Mouse (Mus musculus): Measurements from ENCODE around the gene Cd300e. TPM values are rescaled to one million over a fixed set of nuclear protein-coding genes. Genes with fewer than 3 reads are reported as not detected.
A peak's percentile ranks its signal among the peaks of the same experiment; 100 is the strongest.

Gene Cd300e
- polyA plus RNA-seq, 1 experiment = not detected

GRCm38 (mm10) chr11:115091362-115091901 lies 29.5 kb upstream of the Cd300e start, which contains the start of gene Rab37:
Rab37 (plus strand) TSS chr11:115091431.
- Histone ChIP-seq H3K4me3 (ENCODE audit: insufficient read depth, low read depth, low read length) (no peak within 1 kb of the TSS), H3K27ac (replicated peaks; ENCODE audit: low read depth, low read length) (no peak within 1 kb of the TSS), H3K4me1 (ENCODE audit: control insufficient read depth, insufficient read depth, insufficient read length, low read length) (no peaks in the 10 kb centered on the region)

- Histone ChIP-seq H3K27ac (replicated peaks; ENCODE audit: low read depth, low read length) (no peak overlapping the region), H3K4me1 (ENCODE audit: control insufficient read depth, insufficient read depth, insufficient read length, low read length) (no peaks in the 10 kb centered on the region), H3K4me3 (ENCODE audit: insufficient read depth, low read depth, low read length) (no peak overlapping the region)
Measured at GRCm38 (mm10) chr11:115089853-115090252, 27.9 kb upstream of the Cd300e start.

GRCm38 (mm10) chr11:115086213-115086612 lies 24.2 kb upstream of the Cd300e start:
- Histone ChIP-seq H3K4me3 (ENCODE audit: insufficient read depth, low read depth, low read length) (no peak overlapping the region), H3K4me1 (ENCODE audit: control insufficient read depth, insufficient read depth, insufficient read length, low read length) (no peaks in the 10 kb centered on the region), H3K27ac (replicated peaks; ENCODE audit: low read depth, low read length) (no peak overlapping the region)

- no peak overlapping the region for H3K4me3 ChIP-seq (ENCODE audit: insufficient read depth, low read depth, low read length)
- H3K4me1 ChIP-seq (ENCODE audit: control insufficient read depth, insufficient read depth, insufficient read length, low read length) = no peaks in the 10 kb centered on the region
- no peak overlapping the region for H3K27ac ChIP-seq (replicated peaks; ENCODE audit: low read depth, low read length)
Measured at GRCm38 (mm10) chr11:115085064-115085463, 23.1 kb upstream of the Cd300e start.

- Histone ChIP-seq H3K4me1 (ENCODE audit: control insufficient read depth, insufficient read depth, insufficient read length, low read length) (no peaks in the 10 kb centered on the region), H3K4me3 (ENCODE audit: insufficient read depth, low read depth, low read length) (no peak overlapping the region), H3K27ac (replicated peaks; ENCODE audit: low read depth, low read length) (no peak overlapping the region)
Measured at GRCm38 (mm10) chr11:115084595-115084994, 22.6 kb upstream of the Cd300e start.

GRCm38 (mm10) chr11:115083376-115084139 lies 21.6 kb upstream of the Cd300e start:
- Histone ChIP-seq H3K4me1 (ENCODE audit: control insufficient read depth, insufficient read depth, insufficient read length, low read length) (no peaks in the 10 kb centered on the region), H3K27ac (replicated peaks; ENCODE audit: low read depth, low read length) (no peak overlapping the region), H3K4me3 (ENCODE audit: insufficient read depth, low read depth, low read length) (no peak overlapping the region)

GRCm38 (mm10) chr11:115082196-115082595 lies 20.2 kb upstream of the Cd300e start:
- Histone ChIP-seq H3K4me1 (ENCODE audit: control insufficient read depth, insufficient read depth, insufficient read length, low read length) (no peaks in the 10 kb centered on the region), H3K27ac (replicated peaks; ENCODE audit: low read depth, low read length) (no peak overlapping the region), H3K4me3 (ENCODE audit: insufficient read depth, low read depth, low read length) (no peak overlapping the region)

- no peak overlapping the region for H3K27ac ChIP-seq (replicated peaks; ENCODE audit: low read depth, low read length)
- H3K4me3 ChIP-seq (ENCODE audit: insufficient read depth, low read depth, low read length) = no peak overlapping the region
- no peaks in the 10 kb centered on the region for H3K4me1 ChIP-seq (ENCODE audit: control insufficient read depth, insufficient read depth, insufficient read length, low read length)
Measured at GRCm38 (mm10) chr11:115081373-115081772, 19.4 kb upstream of the Cd300e start.

- no peak overlapping the region for H3K27ac ChIP-seq (replicated peaks; ENCODE audit: low read depth, low read length)
- no peak overlapping the region for H3K4me3 ChIP-seq (ENCODE audit: insufficient read depth, low read depth, low read length)
- no peaks in the 10 kb centered on the region for H3K4me1 ChIP-seq (ENCODE audit: control insufficient read depth, insufficient read depth, insufficient read length, low read length)
Measured at GRCm38 (mm10) chr11:115080886-115081285, 18.9 kb upstream of the Cd300e start.

- H3K4me1 ChIP-seq (ENCODE audit: control insufficient read depth, insufficient read depth, insufficient read length, low read length) = no peaks in the 10 kb centered on the region
- no peak overlapping the region for H3K4me3 ChIP-seq (ENCODE audit: insufficient read depth, low read depth, low read length)
- no peak overlapping the region for H3K27ac ChIP-seq (replicated peaks; ENCODE audit: low read depth, low read length)
Measured at GRCm38 (mm10) chr11:115078680-115079079, 16.7 kb upstream of the Cd300e start.

- Histone ChIP-seq H3K27ac (replicated peaks; ENCODE audit: low read depth, low read length) (no peak overlapping the region), H3K4me3 (ENCODE audit: insufficient read depth, low read depth, low read length) (no peak overlapping the region), H3K4me1 (ENCODE audit: control insufficient read depth, insufficient read depth, insufficient read length, low read length) (peaks cover 7% of the 10 kb centered on the region)
Measured at GRCm38 (mm10) chr11:115077436-115077835, 15.5 kb upstream of the Cd300e start.

- Histone ChIP-seq H3K4me1 (ENCODE audit: control insufficient read depth, insufficient read depth, insufficient read length, low read length) (peaks cover 7% of the 10 kb centered on the region), H3K4me3 (ENCODE audit: insufficient read depth, low read depth, low read length) (no peak overlapping the region), H3K27ac (replicated peaks; ENCODE audit: low read depth, low read length) (no peak overlapping the region)
Measured at GRCm38 (mm10) chr11:115075859-115076258, 13.9 kb upstream of the Cd300e start.

- H3K4me1 ChIP-seq (ENCODE audit: control insufficient read depth, insufficient read depth, insufficient read length, low read length) = peaks cover 7% of the 10 kb centered on the region
- H3K4me3 ChIP-seq (ENCODE audit: insufficient read depth, low read depth, low read length) = no peak overlapping the region
- no peak overlapping the region for H3K27ac ChIP-seq (replicated peaks; ENCODE audit: low read depth, low read length)
Measured at GRCm38 (mm10) chr11:115075407-115075806, 13.4 kb upstream of the Cd300e start.

- H3K27ac ChIP-seq (replicated peaks; ENCODE audit: low read depth, low read length) = no peak overlapping the region
- H3K4me1 ChIP-seq (ENCODE audit: control insufficient read depth, insufficient read depth, insufficient read length, low read length) = peaks cover 7% of the 10 kb centered on the region
- no peak overlapping the region for H3K4me3 ChIP-seq (ENCODE audit: insufficient read depth, low read depth, low read length)
Measured at GRCm38 (mm10) chr11:115073002-115073401, 11.0 kb upstream of the Cd300e start.

GRCm38 (mm10) chr11:115071631-115072294 lies 9.8 kb upstream of the Cd300e start:
- Histone ChIP-seq H3K4me1 (ENCODE audit: control insufficient read depth, insufficient read depth, insufficient read length, low read length) (peaks cover 7% of the 10 kb centered on the region), H3K27ac (replicated peaks; ENCODE audit: low read depth, low read length) (peak overlapping the region; percentile 81), H3K4me3 (ENCODE audit: insufficient read depth, low read depth, low read length) (peak overlapping the region; percentile 25; the same call in 1 of the 2 replicates)

Measured in brown adipose tissue, adult 24 weeks (tissue).